Mouse (Mus musculus) cerebellum, adult 2 months (tissue): ENCODE data around the gene Dok4.

Source experiments
- CTCF ChIP-seq: fragments of 200-500 bp; IDR thresholded peaks from 2 replicates; pipeline ENCODE4 v1.5.1; 2011; ENCODE audit warnings: low read depth, mild to moderate bottlenecking, control low read depth, low read length, moderate library complexity, borderline replicate concordance; ENCODE audit not compliant: insufficient read depth
- POLR2A ChIP-seq: fragments of 200-500 bp; IDR thresholded peaks from 2 replicates; pipeline ENCODE4 v1.6.1; 2011; ENCODE audit warnings: low read length, control low read depth, borderline replicate concordance; ENCODE audit not compliant: insufficient read depth

- TF ChIP-seq CTCF, result no peak
- TF ChIP-seq POLR2A, result no peak
Observed at GRCm38 (mm10) chr8:94841183-94841582, 34.9 kb downstream of the Dok4 start.
